Mouse (Mus musculus): ENCODE measurements at regions not wholly inside any gene's neighbourhood (a gene's known extent, or its start where the extent isn't known, plus 50 kb on each side); places are given as distances from the start of the nearest gene placed in this dataset.
A peak's percentile ranks its signal among the peaks of the same experiment; 100 is the strongest.

DNA sequence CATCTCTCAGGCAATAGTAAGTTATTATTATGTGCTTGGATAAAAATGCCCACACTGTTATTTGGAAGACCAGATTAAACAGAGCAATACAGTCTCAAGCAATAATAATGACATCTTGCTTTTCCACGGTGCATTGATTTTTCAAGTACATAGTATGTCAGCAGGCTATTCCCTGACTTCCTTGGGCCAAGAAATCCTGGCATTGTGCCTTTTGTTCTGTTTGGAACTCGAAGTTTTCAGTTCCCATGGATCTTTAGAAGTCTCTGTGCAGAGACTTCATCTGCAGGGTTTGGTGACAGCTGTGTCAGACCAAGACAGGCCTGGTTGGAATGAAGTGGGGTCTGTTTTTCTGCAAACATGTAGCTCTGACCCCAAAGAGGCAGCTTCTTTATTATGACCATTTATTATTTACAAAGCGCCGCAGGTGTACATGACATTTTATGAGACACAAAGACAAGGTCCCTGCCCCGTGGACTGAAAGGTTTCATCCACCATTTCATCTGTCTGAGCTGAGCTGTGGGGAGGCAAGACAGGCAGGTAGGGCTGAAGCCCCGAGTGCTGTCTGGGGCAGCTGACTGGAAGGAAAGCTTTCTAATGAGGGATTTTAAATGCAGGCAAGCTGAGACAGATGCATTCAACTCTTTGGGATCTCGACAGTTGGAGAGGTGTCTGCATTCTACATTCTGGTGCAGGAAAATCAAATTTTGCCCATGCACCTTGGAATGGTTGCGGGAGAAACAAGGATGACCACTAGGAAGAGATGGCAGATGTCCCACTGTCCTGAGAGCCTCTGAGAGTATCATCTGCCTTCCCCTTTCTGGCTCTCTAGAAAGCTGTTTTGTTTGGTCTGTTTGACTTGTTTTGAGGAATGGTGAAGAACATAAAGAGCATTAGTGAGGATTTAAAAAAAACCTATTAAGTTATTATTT lies 57.4 kb upstream of the Syt6 start:
- 62% methylated on average over 8 of the region's 8 CpGs for WGBS
- H3K27ac ChIP-seq (replicated peaks), result peak overlapping the region; percentile 9; the same call in 1 of the 2 replicates
- no peak overlapping the region for H3K9ac ChIP-seq (replicated peaks)
- H3K4me2 ChIP-seq, result no peak overlapping the region
- no peaks in the 10 kb centered on the region for H3K27me3 ChIP-seq (replicated peaks)
- no peaks in the 10 kb centered on the region for H3K9me3 ChIP-seq (replicated peaks)
- H3K36me3 ChIP-seq, result no peaks in the 10 kb centered on the region
- H3K4me3 ChIP-seq (replicated peaks), result no peak overlapping the region
- ATAC-seq (ENCODE audit: low FRiP score), result no peak
- H3K4me1 ChIP-seq, result peaks cover 11% of the 10 kb centered on the region; the same call in 1 of the 2 replicates

- Histone ChIP-seq H3K27me3 (replicated peaks) (no peaks in the 10 kb centered on the region), H3K4me3 (replicated peaks) (no peak overlapping the region), H3K4me1 (peaks cover 11% of the 10 kb centered on the region; the same call in 1 of the 2 replicates), H3K36me3 (no peaks in the 10 kb centered on the region), H3K9ac (replicated peaks) (no peak overlapping the region), H3K9me3 (replicated peaks) (no peaks in the 10 kb centered on the region), H3K4me2 (no peak overlapping the region), H3K27ac (replicated peaks) (no peak overlapping the region)
- ATAC-seq (ENCODE audit: low FRiP score), result peak; percentile 24; the same call in 1 of the 2 replicates
- 64% methylated on average over 2 of the region's 2 CpGs for WGBS
These were observed 56.4 kb upstream of the Syt6 start for GRCm38 (mm10) chr3:103518624-103519023.
